Mouse (Mus musculus) midbrain, embryonic 11.5 days (tissue): Measurements from ENCODE around the gene Btbd2. TPM values are rescaled to one million over a fixed set of nuclear protein-coding genes. Genes with fewer than 3 reads are reported as not detected.

ENCODE experiments used
- ATAC-seq: fragments of 200-750 bp; cut with Nextera tagmentation; 2 replicates; pipeline ENCODE4 v1.8.0; 2017; ENCODE audit warnings: moderate TSS enrichment, moderate library complexity; ENCODE audit not compliant: low FRiP score
- DNase-seq: peaks from one replicate; pipeline ENCODE4 v3.0.0; 2015; ENCODE audit warnings: low spot score; ENCODE audit errors: missing footprints
- H3K27ac ChIP-seq: fragments of 300-500 bp; sonication (generic); 2 replicates; pipeline ENCODE4 v1.5.1; 2014; ENCODE audit warnings: low read depth, low read length
- H3K27me3 ChIP-seq: fragments of 300-500 bp; sonication (generic); 2 replicates; pipeline ENCODE4 v1.6.1; 2014; ENCODE audit warnings: mild to moderate bottlenecking, low read length, moderate library complexity, mixed read lengths; ENCODE audit not compliant: control insufficient read depth, insufficient read depth
- H3K36me3 ChIP-seq: fragments of 300-500 bp; sonication (generic); 2 replicates; pipeline ENCODE4 v1.6.1; 2014; ENCODE audit warnings: mild to moderate bottlenecking, low read length, moderate library complexity, mixed read lengths; ENCODE audit not compliant: control insufficient read depth, insufficient read depth
- H3K4me1 ChIP-seq: fragments of 300-500 bp; sonication (generic); 2 replicates; pipeline ENCODE4 v1.6.1; 2014; ENCODE audit warnings: low read length; ENCODE audit not compliant: control insufficient read depth, insufficient read depth
- H3K4me2 ChIP-seq: fragments of 300-500 bp; sonication (generic); 2 replicates; pipeline ENCODE4 v1.6.1; 2014; ENCODE audit warnings: mild to moderate bottlenecking, moderate library complexity
- H3K4me3 ChIP-seq: fragments of 300-500 bp; sonication (generic); 2 replicates; pipeline ENCODE4 v1.5.1; 2014; ENCODE audit warnings: low read depth, low read length
- H3K9ac ChIP-seq: fragments of 300-500 bp; sonication (generic); 2 replicates; pipeline ENCODE4 v1.6.1; 2014; ENCODE audit warnings: low read length
- H3K9me3 ChIP-seq: fragments of 300-500 bp; sonication (generic); 2 replicates; pipeline ENCODE4 v1.6.1; 2016; ENCODE audit warnings: low read length; ENCODE audit not compliant: control insufficient read depth
- WGBS: fragments of 180-500 bp; shearing (Covaris S2); extraction: QIAGEN DNeasy Blood & Tissue Kit; methylation state at CpG from one replicate; pipeline ENCODE4 v1.1.7; 2014; 5-methylcytosine and 5-hydroxymethylcytosine counted together
- polyA plus RNA-seq: library from polyadenylated mRNA; unstranded; fragments of >200 nt; fragmentation: Nextera tagmentation; extraction: Ambion mirVana; gene quantifications from 2 replicates; pipeline ENCODE4 v1.2.1, GENCODE M21; 2014

Btbd2 gene
- polyA plus RNA-seq, 1 experiment from 2014 or later = 51.7 TPM

DNA sequence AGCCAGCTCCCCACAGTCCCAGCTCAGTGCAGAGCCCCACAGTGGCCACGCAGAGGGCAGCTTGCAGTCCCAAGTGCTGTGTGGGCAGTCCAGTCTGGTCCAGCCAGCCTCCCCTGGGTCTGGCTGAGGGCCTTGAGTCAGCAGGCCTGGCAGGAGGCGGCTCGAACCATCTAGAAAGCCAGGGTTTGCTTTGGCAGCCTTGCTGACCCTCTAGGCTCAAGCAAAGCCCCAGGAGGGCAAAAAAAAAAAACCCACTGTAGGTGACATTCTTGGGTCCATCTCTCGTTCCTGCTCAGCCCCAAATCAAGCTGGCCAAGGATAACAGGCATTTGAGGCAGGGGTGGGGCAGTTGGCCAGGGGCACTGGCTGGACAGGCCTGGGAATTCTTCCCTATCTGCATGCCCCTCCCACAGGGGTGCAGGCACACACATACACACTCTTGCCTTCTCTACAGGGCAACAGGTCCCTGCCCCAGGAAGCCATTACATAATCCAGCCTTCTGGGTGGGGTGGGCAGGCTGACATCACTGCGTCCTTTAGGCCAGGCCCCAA is 17.4 kb upstream of the Btbd2 start:
- Histone ChIP-seq H3K27ac (no peak overlapping the region), H3K27me3 (no peaks in the 10 kb centered on the region), H3K9me3 (no peaks in the 10 kb centered on the region), H3K9ac (peak overlapping the region; percentile 97), H3K4me2 (peak overlapping the region; percentile 92), H3K4me3 (peak overlapping the region; percentile 98), H3K36me3 (peaks cover 15% of the 10 kb centered on the region), H3K4me1 (peaks cover 37% of the 10 kb centered on the region)
- ATAC-seq = no peak
- 72% methylated on average over 5 of the region's 5 CpGs for WGBS
- no peak for DNase-seq

GRCm38 (mm10) chr10:80673690-80674089 is 16.8 kb upstream of the Btbd2 start:
- 92% methylated on average over 3 of the region's 3 CpGs for WGBS
- Histone ChIP-seq H3K27ac (no peak overlapping the region), H3K9ac (peak overlapping the region; percentile 97), H3K36me3 (peaks cover 20% of the 10 kb centered on the region), H3K4me2 (peak overlapping the region; percentile 92; the same call in 1 of the 2 replicates), H3K4me1 (peaks cover 33% of the 10 kb centered on the region), H3K27me3 (no peaks in the 10 kb centered on the region), H3K4me3 (no peak overlapping the region), H3K9me3 (no peaks in the 10 kb centered on the region)
- no peak for DNase-seq
- ATAC-seq = no peak

DNA sequence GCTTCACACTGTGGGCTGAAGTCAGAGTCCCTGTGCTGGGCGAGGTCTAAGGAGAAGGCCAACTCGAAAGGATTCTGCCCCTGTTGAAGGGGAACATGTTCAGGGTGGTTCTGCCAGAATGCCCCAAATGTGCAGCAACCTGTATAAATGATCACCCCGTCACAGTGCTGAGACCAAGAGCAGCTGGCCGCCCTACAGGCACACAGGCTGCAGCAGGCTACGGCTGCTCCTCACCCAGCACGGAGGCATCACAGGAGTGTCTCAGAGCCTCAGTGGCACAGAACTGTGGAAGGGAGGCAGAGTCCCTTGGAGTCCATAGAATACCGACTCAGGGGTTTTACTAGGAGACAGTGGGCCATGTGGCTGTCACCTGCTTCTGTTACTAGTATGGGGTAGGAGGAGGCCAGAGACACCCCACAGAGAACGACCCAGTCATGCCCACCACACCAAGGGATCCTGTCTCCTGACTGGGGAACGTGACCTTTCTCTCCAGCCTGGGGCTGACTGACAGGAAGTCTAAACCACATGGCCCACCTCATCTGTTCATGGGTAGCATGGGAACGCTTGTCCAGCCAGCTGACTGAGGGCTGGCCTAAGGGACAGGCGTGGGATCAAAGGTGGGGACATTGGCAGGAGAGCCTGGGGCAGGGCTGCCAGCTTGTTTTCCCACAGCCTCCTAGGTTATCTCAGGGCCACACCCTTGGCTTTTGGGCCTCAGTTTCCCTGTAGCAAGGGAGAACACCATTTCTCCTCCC is 15.2 kb upstream of the Btbd2 start:
- H3K36me3 ChIP-seq = peaks cover 36% of the 10 kb centered on the region
- ATAC-seq = no peak

GRCm38 (mm10) chr10:80671251-80671650 is 14.4 kb upstream of the Btbd2 start:
- H3K9ac ChIP-seq = no peak overlapping the region
- no peaks in the 10 kb centered on the region for H3K9me3 ChIP-seq

More for the DNA sequence above, 15.2 kb upstream of the Btbd2 start:
- no peak overlapping the region for H3K4me3 ChIP-seq
- WGBS = 88% methylated on average over 11 of the region's 11 CpGs
- H3K9ac ChIP-seq = no peak overlapping the region
- no peaks in the 10 kb centered on the region for H3K27me3 ChIP-seq
- H3K4me2 ChIP-seq = no peak overlapping the region
- no peak overlapping the region for H3K27ac ChIP-seq
- H3K4me1 ChIP-seq = peaks cover 23% of the 10 kb centered on the region
- no peaks in the 10 kb centered on the region for H3K9me3 ChIP-seq
- DNase-seq = no peak

GRCm38 (mm10) chr10:80670531-80670930 is 13.7 kb upstream of the Btbd2 start:
- H3K27ac ChIP-seq = no peak overlapping the region
- peaks cover 43% of the 10 kb centered on the region for H3K36me3 ChIP-seq
- no peak overlapping the region for H3K9ac ChIP-seq
- ATAC-seq (no peak), DNase-seq (no peak)
- no peak overlapping the region for H3K4me2 ChIP-seq
- peaks cover 20% of the 10 kb centered on the region for H3K4me1 ChIP-seq
- WGBS = 93% methylated on average over 2 of the region's 2 CpGs
- no peaks in the 10 kb centered on the region for H3K9me3 ChIP-seq
- H3K27me3 ChIP-seq = no peaks in the 10 kb centered on the region
- no peak overlapping the region for H3K4me3 ChIP-seq

More at GRCm38 (mm10) chr10:80671251-80671650, 14.4 kb upstream of the Btbd2 start:
- 92% methylated on average over 4 of the region's 4 CpGs for WGBS
- Histone ChIP-seq H3K36me3 (peaks cover 43% of the 10 kb centered on the region), H3K4me2 (no peak overlapping the region), H3K27ac (no peak overlapping the region), H3K27me3 (no peaks in the 10 kb centered on the region), H3K4me1 (peaks cover 19% of the 10 kb centered on the region), H3K4me3 (no peak overlapping the region)
- no peak for DNase-seq
- no peak for ATAC-seq

- H3K4me2 ChIP-seq = no peak overlapping the region
- no peak for DNase-seq
- H3K27ac ChIP-seq = no peak overlapping the region
- peaks cover 19% of the 10 kb centered on the region for H3K4me1 ChIP-seq
- no peak overlapping the region for H3K9ac ChIP-seq
- H3K36me3 ChIP-seq = peaks cover 43% of the 10 kb centered on the region
- no peak for ATAC-seq
- H3K27me3 ChIP-seq = no peaks in the 10 kb centered on the region
- H3K9me3 ChIP-seq = no peaks in the 10 kb centered on the region
- H3K4me3 ChIP-seq = no peak overlapping the region
- 98% methylated on average over 7 of the region's 7 CpGs for WGBS
Observed at GRCm38 (mm10) chr10:80669737-80670485, 13.0 kb upstream of the Btbd2 start.

GRCm38 (mm10) chr10:80669018-80669417 is 12.1 kb upstream of the Btbd2 start:
- H3K4me3 ChIP-seq = no peak overlapping the region

GRCm38 (mm10) chr10:80668614-80669013 is 11.7 kb upstream of the Btbd2 start:
- Histone ChIP-seq H3K9me3 (no peaks in the 10 kb centered on the region), H3K27ac (no peak overlapping the region), H3K27me3 (no peaks in the 10 kb centered on the region), H3K4me3 (no peak overlapping the region), H3K36me3 (peaks cover 43% of the 10 kb centered on the region), H3K4me2 (no peak overlapping the region), H3K9ac (no peak overlapping the region), H3K4me1 (peaks cover 6% of the 10 kb centered on the region; the same call in 1 of the 2 replicates)
- DNase-seq (no peak), ATAC-seq (no peak)
- WGBS = 89% methylated on average over 11 of the region's 11 CpGs

More at GRCm38 (mm10) chr10:80669018-80669417, 12.1 kb upstream of the Btbd2 start:
- ATAC-seq (no peak), DNase-seq (no peak)
- H3K4me2 ChIP-seq = no peak overlapping the region
- WGBS = 96% methylated on average over 12 of the region's 12 CpGs
- H3K36me3 ChIP-seq = peaks cover 43% of the 10 kb centered on the region
- no peaks in the 10 kb centered on the region for H3K9me3 ChIP-seq
- no peak overlapping the region for H3K9ac ChIP-seq
- H3K27ac ChIP-seq = no peak overlapping the region
- H3K27me3 ChIP-seq = no peaks in the 10 kb centered on the region
- H3K4me1 ChIP-seq = peaks cover 10% of the 10 kb centered on the region
